ENCODE assay signal across 27 mouse cellular contexts in the genomic region with DNA sequence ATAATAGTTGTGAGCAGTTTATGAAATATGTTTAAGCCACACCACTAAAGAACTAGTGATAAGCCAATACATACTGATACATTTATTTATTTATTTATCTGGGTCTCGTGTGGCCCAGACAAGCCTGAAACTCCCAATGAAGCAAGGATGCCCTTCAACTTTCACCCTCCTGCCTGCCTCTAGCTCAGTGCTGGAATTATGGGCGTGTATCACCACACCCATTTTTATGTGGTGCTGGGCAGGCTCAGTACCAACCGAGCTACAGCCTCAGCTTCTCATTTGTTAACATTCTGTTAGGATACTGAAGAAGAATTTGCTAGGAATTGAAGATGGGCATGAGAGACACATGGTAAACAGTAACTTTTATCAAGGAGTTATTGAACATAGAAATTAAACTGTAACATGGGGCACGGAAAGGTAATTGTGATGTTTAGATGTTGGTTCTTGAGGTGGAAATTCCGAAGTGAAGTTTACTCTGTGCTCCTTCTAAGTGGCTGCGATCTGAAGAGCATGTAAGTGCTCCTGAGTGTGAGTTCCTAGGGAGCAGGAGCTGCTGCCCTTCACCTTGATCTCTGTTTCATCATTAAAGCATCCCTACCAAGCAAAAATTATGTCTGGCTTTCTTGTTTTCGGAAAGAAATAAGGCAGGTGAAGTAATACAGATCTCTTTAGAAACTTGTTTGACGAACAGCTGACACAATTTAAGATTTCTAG. TPM values are rescaled to one million over a fixed set of nuclear protein-coding genes. Genes with fewer than 3 reads are reported as not detected.
DNase-seq lines count a peak whose midpoint lies in the region; ATAC-seq and TF ChIP-seq lines count a peak whose summit lies in the region.
"Had no signal": no experiment of that assay in that cellular context is flagged by ENCODE, and none has a peak within 500 bp of the region (broad histone marks: within the 10 kb centered on the region; RNA-seq: fewer than 3 reads in every experiment).

No protein-coding gene starts in this region.

- H3K9me3 ChIP-seq in liver, embryonic 11.5 days (ENCODE audit: control insufficient read depth, low read length) = no peaks in the 10 kb centered on the region
- H3K9me3 ChIP-seq in erythroblast, embryonic 14.5 days (ENCODE audit: control insufficient read depth, low read length) = no peaks in the 10 kb centered on the region
- no peaks in the 10 kb centered on the region for H3K9me3 ChIP-seq in liver, embryonic 14.5 days (ENCODE audit: control insufficient read depth, low read length)
- no peaks in the 10 kb centered on the region for H3K9me3 ChIP-seq in heart, embryonic 11.5 days (replicated peaks; ENCODE audit: control insufficient read depth, low read length)
- H3K9me3 ChIP-seq in forebrain, postnatal 0 days (ENCODE audit: low read length) = no peaks in the 10 kb centered on the region
- H3K9me3 ChIP-seq: G1E; heart, embryonic 15.5 days; megakaryocyte, embryonic 14.5 days; midbrain, embryonic 13.5 days; neural tube, embryonic 15.5 days had no signal

- no peak overlapping the region for H3K4me2 ChIP-seq in liver, embryonic 11.5 days
- H3K4me2 ChIP-seq in liver, embryonic 14.5 days (ENCODE audit: low read depth) = peak overlapping the region; percentile 9; the same call in 1 of the 2 replicates
- no peak overlapping the region for H3K4me2 ChIP-seq in heart, embryonic 11.5 days
- no peak overlapping the region for H3K4me2 ChIP-seq in forebrain, postnatal 0 days (ENCODE audit: low read depth)
- H3K4me2 ChIP-seq: heart, embryonic 15.5 days; midbrain, embryonic 13.5 days; neural tube, embryonic 15.5 days had no signal

- DNase-seq in liver (peak; percentile 54), ES-CJ7 (ENCODE audit: low read depth, low spot score) (peak; percentile 13)
- DNase-seq in liver, embryonic 11.5 days (ENCODE audit: low spot score) = no peak
- DNase-seq in liver, embryonic 14.5 days (ENCODE audit: low read depth in 3 of 3, low spot score in 3 of 3) = peak in 1 of 3 experiments; percentile 32
- no peak for DNase-seq in gastrocnemius, adult 8-10 months (ENCODE audit: low spot score in 2 of 2)
- no peak for DNase-seq in forebrain, postnatal 0 days
- DNase-seq: adrenal gland, postnatal 36 days; cerebellum, adult 2 months; cerebellum, postnatal 36 days; gastrocnemius, postnatal 10 days; kidney, adult 8-10 months; kidney, postnatal 4 days; layer of hippocampus, postnatal 36 days; left cerebral cortex, postnatal 4 days; retina, postnatal 1 day; right cerebral cortex, postnatal 14 days; thymus, postnatal 14 days had no signal

- no peak for TF ChIP-seq CTCF in liver, embryonic 14.5 days (IDR thresholded peaks at IDR 0.05; ENCODE audit: low read depth)
- TF ChIP-seq CTCF in forebrain, postnatal 0 days (IDR thresholded peaks at IDR 0.05; ENCODE audit: low read depth) = no peak

- ATAC-seq in liver, embryonic 11.5 days (replicated peaks; ENCODE audit: low FRiP score) = no peak
- ATAC-seq in liver, embryonic 14.5 days (ENCODE audit: insufficient read depth) = no peak
- ATAC-seq in heart, embryonic 11.5 days (replicated peaks; ENCODE audit: insufficient number of reproducible peaks, low FRiP score, low TSS enrichment) = no peak
- no peak for ATAC-seq in forebrain, postnatal 0 days
- ATAC-seq: forebrain, embryonic 16.5 days; hindbrain, embryonic 16.5 days; midbrain, embryonic 13.5 days had no signal

- no peaks in the 10 kb centered on the region for H3K36me3 ChIP-seq in liver, embryonic 11.5 days (ENCODE audit: control insufficient read depth, insufficient read depth, low read length)
- H3K36me3 ChIP-seq in erythroblast, embryonic 14.5 days (ENCODE audit: control insufficient read depth) = no peaks in the 10 kb centered on the region; the same call in none of the 2 replicates
- no peaks in the 10 kb centered on the region for H3K36me3 ChIP-seq in liver, embryonic 14.5 days (replicated peaks; ENCODE audit: control insufficient read depth, insufficient read depth, low read depth)
- no peaks in the 10 kb centered on the region for H3K36me3 ChIP-seq in heart, embryonic 11.5 days (ENCODE audit: control insufficient read depth, insufficient read depth, low read length)
- H3K36me3 ChIP-seq in forebrain, postnatal 0 days (ENCODE audit: insufficient read depth) = no peaks in the 10 kb centered on the region
- H3K36me3 ChIP-seq: heart, embryonic 15.5 days; midbrain, embryonic 13.5 days; neural tube, embryonic 15.5 days had no signal

- no peak overlapping the region for H3K4me3 ChIP-seq in liver, embryonic 11.5 days (ENCODE audit: low read depth, low read length)
- H3K4me3 ChIP-seq in erythroblast, embryonic 14.5 days (replicated peaks) = peak overlapping the region; percentile 12
- H3K4me3 ChIP-seq in liver, embryonic 14.5 days (ENCODE audit: insufficient read depth in 1 of 2, low read depth in 2 of 2, low read length in 2 of 2) = no peak overlapping the region
- no peak overlapping the region for H3K4me3 ChIP-seq in heart, embryonic 11.5 days (ENCODE audit: low read depth, low read length)
- no peak overlapping the region for H3K4me3 ChIP-seq in forebrain, postnatal 0 days (ENCODE audit: low read depth, low read length)
- H3K4me3 ChIP-seq: heart, embryonic 15.5 days; megakaryocyte, embryonic 14.5 days; midbrain, embryonic 13.5 days; neural tube, embryonic 15.5 days had no signal

- H3K27me3 ChIP-seq in liver, embryonic 11.5 days (replicated peaks; ENCODE audit: control insufficient read depth, insufficient read depth, low read length) = no peaks in the 10 kb centered on the region
- no peaks in the 10 kb centered on the region for H3K27me3 ChIP-seq in erythroblast, embryonic 14.5 days (ENCODE audit: control insufficient read depth)
- H3K27me3 ChIP-seq in liver, embryonic 14.5 days (ENCODE audit: control insufficient read depth, insufficient read depth, low read length) = no peaks in the 10 kb centered on the region
- H3K27me3 ChIP-seq in heart, embryonic 11.5 days (ENCODE audit: control insufficient read depth, insufficient read depth, low read length) = no peaks in the 10 kb centered on the region
- H3K27me3 ChIP-seq in forebrain, postnatal 0 days (ENCODE audit: insufficient read depth, low read length) = no peaks in the 10 kb centered on the region
- H3K27me3 ChIP-seq: heart, embryonic 15.5 days; megakaryocyte, embryonic 14.5 days; midbrain, embryonic 13.5 days; neural tube, embryonic 15.5 days had no signal

- no peak for TF ChIP-seq EP300 in liver, embryonic 14.5 days (IDR thresholded peaks at IDR 0.05; ENCODE audit: low read depth)

- no peak overlapping the region for H3K9ac ChIP-seq in liver, embryonic 11.5 days (ENCODE audit: low read depth, low read length)
- H3K9ac ChIP-seq in liver, embryonic 14.5 days (replicated peaks) = no peak overlapping the region
- no peak overlapping the region for H3K9ac ChIP-seq in heart, embryonic 11.5 days (ENCODE audit: low read depth, low read length)
- H3K9ac ChIP-seq in forebrain, postnatal 0 days = no peak overlapping the region
- H3K9ac ChIP-seq: heart, embryonic 15.5 days; midbrain, embryonic 13.5 days; neural tube, embryonic 15.5 days had no signal

- WGBS in liver, embryonic 11.5 days = 63% methylated on average over 8 of the region's 8 CpGs
- 55% methylated on average over 8 of the region's 8 CpGs for WGBS in liver, embryonic 14.5 days (ENCODE audit: insufficient replicate concordance)
- WGBS in heart, embryonic 11.5 days (ENCODE audit: insufficient replicate concordance) = 63% methylated on average over 8 of the region's 8 CpGs
- WGBS in forebrain, postnatal 0 days = 83% methylated on average over 8 of the region's 8 CpGs

- peaks cover 25% of the 10 kb centered on the region for H3K4me1 ChIP-seq in liver, embryonic 11.5 days (replicated peaks; ENCODE audit: control insufficient read depth, insufficient read depth, low read length)
- peaks cover 52% of the 10 kb centered on the region for H3K4me1 ChIP-seq in erythroblast, embryonic 14.5 days (ENCODE audit: control insufficient read depth)
- peaks cover 12 to 16% of the 10 kb centered on the region in 2 experiments for H3K4me1 ChIP-seq in liver, embryonic 14.5 days (replicated peaks; ENCODE audit: control insufficient read depth in 2 of 2, insufficient read depth in 2 of 2, low read length in 1 of 2)
- H3K4me1 ChIP-seq in heart, embryonic 11.5 days (ENCODE audit: control insufficient read depth, insufficient read depth, low read length) = peaks cover 1% of the 10 kb centered on the region
- H3K4me1 ChIP-seq in forebrain, postnatal 0 days (ENCODE audit: insufficient read depth) = peaks cover 1% of the 10 kb centered on the region; the same call in 1 of the 2 replicates

- H3K27ac ChIP-seq in liver, embryonic 11.5 days (ENCODE audit: low read depth, low read length) = no peak overlapping the region
- no peak overlapping the region for H3K27ac ChIP-seq in liver, embryonic 14.5 days
- H3K27ac ChIP-seq in heart, embryonic 11.5 days (ENCODE audit: low read depth, low read length) = no peak overlapping the region
- H3K27ac ChIP-seq in forebrain, postnatal 0 days (ENCODE audit: low read depth, low read length) = no peak overlapping the region
- H3K27ac ChIP-seq: heart, embryonic 15.5 days; kidney, postnatal 0 days; midbrain, embryonic 13.5 days; neural tube, embryonic 15.5 days had no signal

RNA-seq across cellular contexts. Expression of a gene that starts 5.1 kb away (rescaled TPM):
- polyA plus RNA-seq in liver, embryonic 11.5 days (2014; fragmentation: Nextera tagmentation; extraction: Ambion mirVana) = 110 and 113 TPM in 2 replicates
- 2.5 and 3.2 TPM in 2 replicates for polyA plus RNA-seq in erythroblast, embryonic 14.5 days (2012)
- polyA plus RNA-seq in liver, embryonic 14.5 days (2012; rRNA removed) = 21.4 and 23.7 TPM in 2 replicates
- 43.0 and 47.2 TPM in 2 replicates for polyA plus RNA-seq in liver, embryonic 14.5 days (2014; fragmentation: Nextera tagmentation; extraction: Ambion mirVana)
- polyA plus RNA-seq in heart, embryonic 11.5 days (2014; fragmentation: Nextera tagmentation; extraction: Ambion mirVana) = 96.0 and 97.8 TPM in 2 replicates
- total RNA-seq in gastrocnemius, adult 8-10 months (2022) = 10 to 100 TPM; 15.5 to 21.7 (median 17.8) TPM
- total RNA-seq in forebrain, postnatal 0 days (2014; rRNA removed) = 167 and 234 TPM in 2 replicates
- polyA plus RNA-seq in forebrain, postnatal 0 days (2015; fragmentation: Nextera tagmentation; extraction: Ambion mirVana) = 249 and 268 TPM in 2 replicates

Comparison
In these comparisons a context has a peak if more than half of its experiments do, and no peak if none do; other contexts are left out.
1. DNase-seq: peak in liver (single experiment) and ES-CJ7 (single experiment); none in liver, embryonic 11.5 days (single experiment), gastrocnemius, adult 8-10 months (0 of 2) and forebrain, postnatal 0 days (single experiment).